Mouse (Mus musculus) cerebellum, adult 2 months (tissue): ENCODE results near the gene Acaa1a. TPM values are rescaled to one million over a fixed set of nuclear protein-coding genes. Genes with fewer than 3 reads are reported as not detected.

Experiments
- DNase-seq, 2 experiments: peaks; one replicate each; pipeline ENCODE4 v3.0.0; 2021
- H3K27ac ChIP-seq: fragments of 200-500 bp; 2 replicates; pipeline ENCODE4 v1.5.1; 2012; ENCODE audit warnings: low read length, control low read depth, inconsistent platforms; ENCODE audit not compliant: insufficient read depth
- H3K27me3 ChIP-seq: fragments of 200-500 bp; 2 replicates; pipeline ENCODE4 v1.6.1; 2012; ENCODE audit warnings: inconsistent platforms, mild to moderate bottlenecking, low read length, moderate library complexity; ENCODE audit not compliant: control insufficient read depth, insufficient read depth
- H3K4me1 ChIP-seq: fragments of 200-500 bp; 2 replicates; pipeline ENCODE4 v1.6.1; 2011; ENCODE audit warnings: low read length; ENCODE audit not compliant: control insufficient read depth, insufficient read depth
- H3K4me3 ChIP-seq: fragments of 200-500 bp; replicated peaks from 2 replicates; pipeline ENCODE3; 2011; ENCODE audit warnings: mild to moderate bottlenecking, low read depth, low read length, control low read depth; ENCODE audit not compliant: insufficient read depth
- CTCF ChIP-seq: fragments of 200-500 bp; IDR thresholded peaks from 2 replicates; pipeline ENCODE4 v1.5.1; 2011; ENCODE audit warnings: low read depth, mild to moderate bottlenecking, control low read depth, low read length, moderate library complexity, borderline replicate concordance; ENCODE audit not compliant: insufficient read depth
- POLR2A ChIP-seq: fragments of 200-500 bp; IDR thresholded peaks from 2 replicates; pipeline ENCODE4 v1.6.1; 2011; ENCODE audit warnings: low read length, control low read depth, borderline replicate concordance; ENCODE audit not compliant: insufficient read depth
- WGBS: fragments of 180-500 bp; shearing (Covaris S2); methylation state at CpG from one replicate; pipeline ENCODE4 v1.1.7; 2018; 5-methylcytosine and 5-hydroxymethylcytosine counted together
- polyA plus RNA-seq: library from polyadenylated mRNA; depleted of rRNA; stranded (reverse); fragments of >200 nt; gene quantifications from 2 replicates; pipeline ENCODE4 v1.2.3, GENCODE M21; 2012

The Acaa1a gene
- polyA plus RNA-seq, 1 experiment, result 135 TPM

GRCm38 (mm10) chr9:119330186-119330963, 9.1 kb upstream of the Acaa1a start:
- no peaks in the 10 kb centered on the region for H3K27me3 ChIP-seq
- H3K4me1 ChIP-seq, result peaks cover 8% of the 10 kb centered on the region; the same call in 1 of the 2 replicates
- WGBS, result 74% methylated on average over 15 of the region's 15 CpGs
- DNase-seq, result no peak
- TF ChIP-seq POLR2A (no peak), CTCF (no peak)
- no peak overlapping the region for H3K4me3 ChIP-seq
- no peak overlapping the region for H3K27ac ChIP-seq

GRCm38 (mm10) chr9:119334324-119334723, 5.2 kb upstream of the Acaa1a start:
- H3K4me3 ChIP-seq, result no peak overlapping the region
- WGBS, result 21% methylated on average over 10 of the region's 10 CpGs
- no peak for TF ChIP-seq POLR2A
- no peak for TF ChIP-seq CTCF
- no peak overlapping the region for H3K27ac ChIP-seq
- no peaks in the 10 kb centered on the region for H3K27me3 ChIP-seq
- no peak for DNase-seq
- H3K4me1 ChIP-seq, result peaks cover 8% of the 10 kb centered on the region

GRCm38 (mm10) chr9:119334834-119335233, 4.6 kb upstream of the Acaa1a start:
- 94% methylated on average over 2 of the region's 2 CpGs for WGBS

GRCm38 (mm10) chr9:119335571-119335970, 3.9 kb upstream of the Acaa1a start:
- TF ChIP-seq POLR2A, result no peak
- no peak for TF ChIP-seq CTCF
- 17% methylated on average over 4 of the region's 4 CpGs for WGBS
- H3K27ac ChIP-seq, result peak overlapping the region; percentile 55; the same call in 1 of the 2 replicates
- DNase-seq, result peak; percentile 52 to 70
- H3K4me3 ChIP-seq, result no peak overlapping the region
- H3K4me1 ChIP-seq, result peaks cover 8% of the 10 kb centered on the region
- no peaks in the 10 kb centered on the region for H3K27me3 ChIP-seq

More at GRCm38 (mm10) chr9:119334834-119335233, 4.6 kb upstream of the Acaa1a start:
- Histone ChIP-seq H3K27me3 (no peaks in the 10 kb centered on the region), H3K27ac (no peak overlapping the region), H3K4me1 (peaks cover 8% of the 10 kb centered on the region), H3K4me3 (no peak overlapping the region)
- DNase-seq, result no peak
- TF ChIP-seq CTCF (no peak), POLR2A (no peak)

- WGBS, result 90% methylated on average over 14 of the region's 14 CpGs
- H3K4me1 ChIP-seq, result peaks cover 15% of the 10 kb centered on the region
- no peak for DNase-seq
- TF ChIP-seq POLR2A (no peak), CTCF (no peak)
- H3K4me3 ChIP-seq, result no peak overlapping the region
- H3K27ac ChIP-seq, result no peak overlapping the region
- no peaks in the 10 kb centered on the region for H3K27me3 ChIP-seq
Observed at GRCm38 (mm10) chr9:119337842-119338241, 1.6 kb upstream of the Acaa1a start.

GRCm38 (mm10) chr9:119338350-119338749, 1.1 kb upstream of the Acaa1a start:
- no peak overlapping the region for H3K27ac ChIP-seq
- no peak for DNase-seq
- H3K4me3 ChIP-seq, result no peak overlapping the region
- no peaks in the 10 kb centered on the region for H3K27me3 ChIP-seq
- TF ChIP-seq CTCF (no peak), POLR2A (no peak)
- WGBS, result 92% methylated on average over 3 of the region's 3 CpGs
- H3K4me1 ChIP-seq, result peaks cover 17% of the 10 kb centered on the region

GRCm38 (mm10) chr9:119339106-119339505, 370 bp upstream of the Acaa1a start:
- Histone ChIP-seq H3K27me3 (no peaks in the 10 kb centered on the region), H3K27ac (no peak overlapping the region), H3K4me3 (no peak overlapping the region), H3K4me1 (peaks cover 16% of the 10 kb centered on the region)
- TF ChIP-seq POLR2A (no peak), CTCF (no peak)
- WGBS, result 65% methylated on average over 7 of the region's 7 CpGs
- DNase-seq, result no peak

- H3K4me3 ChIP-seq, result peak overlapping the region; percentile 73
- no peak for DNase-seq
- WGBS, result 7% methylated on average over 8 of the region's 8 CpGs
- TF ChIP-seq POLR2A (no peak), CTCF (no peak)
- H3K27ac ChIP-seq, result no peak overlapping the region
- H3K27me3 ChIP-seq, result no peaks in the 10 kb centered on the region
- peaks cover 9% of the 10 kb centered on the region for H3K4me1 ChIP-seq
Observed at GRCm38 (mm10) chr9:119340212-119340580, 720 bp downstream of the Acaa1a start.
